Mouse (Mus musculus) testis, adult 2 months (tissue): ENCODE results near the gene Tmem178b. TPM values are rescaled to one million over a fixed set of nuclear protein-coding genes. Genes with fewer than 3 reads are reported as not detected.

Source experiments
- H3K27ac ChIP-seq: fragments of 200-500 bp; 2 replicates; pipeline ENCODE4 v1.5.1; 2012; ENCODE audit warnings: low read depth, low read length; ENCODE audit not compliant: control insufficient read depth, insufficient read depth
- H3K27me3 ChIP-seq: fragments of 200-500 bp; 2 replicates; pipeline ENCODE4 v1.6.1; 2012; ENCODE audit warnings: mild to moderate bottlenecking, low read length, moderate library complexity; ENCODE audit not compliant: control insufficient read depth, insufficient read depth
- H3K36me3 ChIP-seq: fragments of 200-500 bp; 2 replicates; pipeline ENCODE4 v1.6.1; 2012; ENCODE audit warnings: mild to moderate bottlenecking, low read length; ENCODE audit not compliant: control insufficient read depth, insufficient read depth
- H3K4me1 ChIP-seq: fragments of 200-500 bp; 2 replicates; pipeline ENCODE4 v1.6.1; 2012; ENCODE audit warnings: low read length; ENCODE audit not compliant: control insufficient read depth, insufficient read depth
- H3K4me3 ChIP-seq: fragments of 200-500 bp; 2 replicates; pipeline ENCODE4 v1.5.1; 2012; ENCODE audit warnings: low read depth, mild to moderate bottlenecking, low read length, moderate library complexity, mixed read lengths; ENCODE audit not compliant: control insufficient read depth
- CTCF ChIP-seq: fragments of 200-500 bp; IDR thresholded peaks from 2 replicates; pipeline ENCODE4 v1.5.1; 2012; ENCODE audit warnings: low read depth, mild to moderate bottlenecking, inconsistent platforms, low read length, moderate library complexity; ENCODE audit not compliant: control insufficient read depth, insufficient read depth, insufficient replicate concordance
- POLR2A ChIP-seq: fragments of 200-500 bp; IDR thresholded peaks from 2 replicates; pipeline ENCODE4 v1.6.1; 2012; ENCODE audit warnings: low read depth, mild to moderate bottlenecking, inconsistent platforms, low read length, moderate library complexity; ENCODE audit not compliant: control insufficient read depth
- polyA plus RNA-seq: library from polyadenylated mRNA; depleted of rRNA; stranded (reverse); fragments of >200 nt; gene quantifications from 2 replicates; pipeline ENCODE4 v1.2.3, GENCODE M21; 2012

Tmem178b gene
- polyA plus RNA-seq, 1 experiment: 10.8 TPM

DNA sequence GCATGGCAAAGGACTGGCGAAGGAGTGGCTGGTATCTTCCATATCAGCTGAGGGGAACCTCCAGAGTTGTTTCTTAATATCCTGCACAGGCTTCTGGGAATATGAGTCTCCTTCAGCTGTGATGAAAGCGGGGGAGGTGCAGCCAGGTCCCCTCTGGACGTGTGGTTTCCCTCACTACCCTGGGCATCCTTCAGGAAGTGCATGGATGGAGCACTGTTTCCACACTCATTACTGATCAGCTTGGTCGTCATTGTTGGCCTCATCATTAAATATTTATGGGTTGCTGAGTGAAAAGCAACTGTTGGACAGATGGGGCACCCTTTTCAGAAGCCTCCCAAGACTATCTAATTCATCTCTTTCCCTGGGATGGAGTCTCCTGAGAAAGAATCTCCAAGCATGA is 146.3 kb downstream of the Tmem178b start:
- TF ChIP-seq POLR2A: no peak
- TF ChIP-seq CTCF: no peak
- no peak overlapping the region for H3K27ac ChIP-seq

DNA sequence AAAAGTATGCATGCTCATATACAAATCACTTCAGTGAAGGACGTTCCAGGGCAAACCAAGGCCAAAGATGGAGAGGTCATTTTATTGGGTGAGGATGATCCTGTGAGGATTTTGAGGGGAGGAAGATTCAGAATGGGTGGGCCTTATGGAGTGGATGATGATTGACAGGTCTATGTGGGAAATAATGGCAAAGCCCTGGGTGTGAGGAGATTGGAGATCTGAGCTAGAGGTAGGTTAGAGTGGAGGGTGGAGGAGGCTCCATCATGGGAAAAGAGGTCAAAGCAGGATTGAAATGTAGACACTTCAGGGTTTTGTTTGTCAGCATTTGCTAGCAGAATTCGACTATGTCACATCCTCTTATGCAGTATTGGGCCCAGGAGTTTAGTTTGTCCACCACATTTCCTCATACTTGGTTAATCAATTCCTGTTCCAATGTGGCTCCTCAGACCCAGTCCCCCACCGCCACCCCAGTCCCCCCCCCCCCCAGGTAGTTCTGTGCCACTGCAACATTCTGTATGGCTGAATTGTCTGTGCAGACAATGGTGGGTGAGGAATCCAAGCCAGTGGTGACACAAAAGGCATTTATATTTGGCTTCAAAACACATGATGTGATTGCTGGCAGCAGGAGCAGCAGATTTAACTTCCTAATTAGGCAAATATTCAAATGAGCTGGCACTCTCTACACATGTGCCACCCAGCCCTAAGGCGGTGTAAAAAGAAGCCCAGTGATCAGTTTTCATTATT is 150.7 kb downstream of the Tmem178b start:
- H3K4me3 ChIP-seq: no peak overlapping the region
- H3K27me3 ChIP-seq: no peaks in the 10 kb centered on the region
- no peak for TF ChIP-seq POLR2A
- no peaks in the 10 kb centered on the region for H3K4me1 ChIP-seq
- H3K27ac ChIP-seq: no peak overlapping the region
- H3K36me3 ChIP-seq: no peaks in the 10 kb centered on the region

More for the DNA sequence above, 146.3 kb downstream of the Tmem178b start:
- no peak overlapping the region for H3K4me3 ChIP-seq
- no peaks in the 10 kb centered on the region for H3K27me3 ChIP-seq
- H3K4me1 ChIP-seq: peaks cover 2% of the 10 kb centered on the region; the same call in 1 of the 2 replicates
- H3K36me3 ChIP-seq: no peaks in the 10 kb centered on the region

DNA sequence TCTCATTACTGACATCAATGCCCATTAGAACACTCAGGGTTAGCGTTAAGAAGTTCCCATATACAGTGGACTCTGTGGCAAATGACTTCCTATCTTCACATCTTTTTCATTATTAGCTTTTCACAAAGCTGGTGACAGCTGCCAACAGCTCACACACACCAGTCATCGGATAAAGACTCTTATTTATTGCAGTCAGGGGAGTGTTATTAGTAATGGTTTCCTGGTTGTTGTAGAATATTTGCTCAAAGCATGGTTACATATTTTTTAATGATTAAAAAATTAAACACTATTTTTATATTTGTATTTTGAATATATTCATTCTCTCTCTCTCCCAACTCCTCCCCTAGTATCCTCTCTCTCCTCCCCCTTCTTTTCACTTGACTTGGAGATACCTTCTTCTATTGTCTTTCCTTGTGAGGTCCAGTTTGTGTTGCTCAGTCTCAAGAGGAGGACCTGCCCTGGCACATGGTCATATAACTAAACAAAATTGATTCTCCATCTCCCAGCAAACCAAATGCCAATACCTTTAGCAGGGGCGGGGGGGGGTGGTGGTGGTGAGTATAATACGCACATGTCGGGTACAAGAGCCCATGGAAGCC is 151.4 kb downstream of the Tmem178b start:
- no peak overlapping the region for H3K4me3 ChIP-seq
- H3K27ac ChIP-seq: no peak overlapping the region
- H3K36me3 ChIP-seq: no peaks in the 10 kb centered on the region
- TF ChIP-seq POLR2A: no peak
- TF ChIP-seq CTCF: no peak
- no peaks in the 10 kb centered on the region for H3K4me1 ChIP-seq
- no peaks in the 10 kb centered on the region for H3K27me3 ChIP-seq

DNA sequence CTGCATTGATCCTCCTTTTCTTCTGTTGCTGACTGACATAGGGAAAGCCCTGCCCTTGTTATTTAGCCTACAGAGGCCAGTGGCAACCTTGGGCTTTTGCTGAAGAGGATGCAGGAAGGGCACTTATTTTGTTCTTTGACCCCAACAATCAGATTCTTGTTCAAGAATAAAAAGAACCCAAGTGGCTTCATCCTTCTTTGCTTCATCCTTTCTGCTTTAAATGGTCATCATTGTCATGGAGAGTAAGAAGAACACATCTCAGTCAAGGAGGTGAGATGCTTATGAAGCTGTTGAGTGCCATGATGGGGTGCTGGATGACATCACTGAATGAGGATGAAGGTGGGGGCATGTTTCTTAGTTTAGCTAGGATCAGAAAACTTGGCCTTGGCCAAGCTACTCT is 159.8 kb downstream of the Tmem178b start:
- no peak overlapping the region for H3K4me3 ChIP-seq
- H3K36me3 ChIP-seq: no peaks in the 10 kb centered on the region
- no peak overlapping the region for H3K27ac ChIP-seq
- TF ChIP-seq POLR2A (no peak), CTCF (no peak)
- H3K27me3 ChIP-seq: no peaks in the 10 kb centered on the region
- H3K4me1 ChIP-seq: no peaks in the 10 kb centered on the region

DNA sequence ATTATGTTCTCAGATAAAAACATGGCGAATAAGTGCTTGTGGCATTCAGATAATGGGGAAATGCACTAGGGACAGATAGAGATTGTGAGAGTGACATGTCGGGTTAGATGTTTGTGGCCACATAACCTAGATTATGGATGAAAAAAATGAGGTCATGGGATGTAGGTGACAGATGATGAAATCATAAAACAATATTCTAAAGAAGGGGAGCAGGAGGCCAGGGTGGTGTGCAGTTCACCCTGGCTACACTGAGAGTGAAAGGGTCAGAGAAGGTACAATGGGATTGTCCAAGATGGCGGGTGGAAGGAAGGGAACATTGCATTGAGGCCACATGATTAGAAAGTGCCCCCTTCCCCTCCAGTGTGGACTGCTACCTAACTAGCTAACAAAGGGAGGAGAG is 160.9 kb downstream of the Tmem178b start:
- H3K27ac ChIP-seq: no peak overlapping the region
- H3K36me3 ChIP-seq: no peaks in the 10 kb centered on the region
- no peaks in the 10 kb centered on the region for H3K4me1 ChIP-seq
- no peaks in the 10 kb centered on the region for H3K27me3 ChIP-seq
- TF ChIP-seq POLR2A (no peak), CTCF (no peak)
- H3K4me3 ChIP-seq: no peak overlapping the region

DNA sequence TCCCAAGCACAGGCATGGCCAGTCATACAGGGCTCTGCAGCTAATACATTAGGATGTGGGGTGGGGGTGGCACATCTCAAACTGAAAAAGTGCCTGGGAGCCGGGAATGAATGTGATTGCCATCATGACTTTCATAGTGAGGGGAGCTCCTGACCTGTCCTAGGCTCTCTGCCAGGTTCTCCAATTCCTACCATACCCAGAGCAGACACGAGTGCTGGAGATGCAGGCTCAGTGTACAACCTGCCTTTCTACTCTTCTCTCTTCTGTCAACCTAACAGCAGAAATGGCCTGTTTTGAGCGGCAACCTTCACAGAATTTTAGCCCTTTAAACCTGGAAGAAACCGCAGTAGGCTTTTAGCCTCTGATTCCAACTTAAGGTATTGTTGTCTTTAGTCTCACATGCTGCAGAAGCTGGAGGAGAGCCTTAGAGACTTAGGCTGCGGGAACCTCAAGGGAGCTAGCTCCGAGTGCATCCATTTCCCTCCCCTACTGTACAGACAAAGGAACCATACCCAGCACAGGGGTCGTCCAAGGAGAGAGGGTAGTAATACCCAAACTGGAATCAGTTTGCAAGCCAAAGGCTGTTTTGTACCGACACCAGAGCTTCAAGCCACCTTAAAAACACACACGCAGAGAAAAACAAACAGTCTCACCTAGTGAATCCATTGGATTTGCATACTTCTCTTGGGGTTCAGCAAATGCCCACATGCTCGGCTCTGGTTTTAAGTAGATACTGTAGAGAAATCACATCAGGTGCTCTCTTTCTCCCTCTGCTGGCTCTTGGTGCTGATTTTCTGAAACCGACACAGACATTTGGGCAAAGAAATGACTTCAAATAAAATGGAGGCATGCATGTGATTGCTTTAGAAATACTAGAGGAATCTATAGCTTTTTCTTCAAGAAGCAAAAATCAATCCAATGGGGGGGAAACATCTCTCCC is 176.2 kb downstream of the Tmem178b start:
- Histone ChIP-seq H3K27me3 (no peaks in the 10 kb centered on the region), H3K36me3 (no peaks in the 10 kb centered on the region), H3K4me1 (no peaks in the 10 kb centered on the region), H3K27ac (no peak overlapping the region), H3K4me3 (no peak overlapping the region)
- TF ChIP-seq CTCF (no peak), POLR2A (no peak)

DNA sequence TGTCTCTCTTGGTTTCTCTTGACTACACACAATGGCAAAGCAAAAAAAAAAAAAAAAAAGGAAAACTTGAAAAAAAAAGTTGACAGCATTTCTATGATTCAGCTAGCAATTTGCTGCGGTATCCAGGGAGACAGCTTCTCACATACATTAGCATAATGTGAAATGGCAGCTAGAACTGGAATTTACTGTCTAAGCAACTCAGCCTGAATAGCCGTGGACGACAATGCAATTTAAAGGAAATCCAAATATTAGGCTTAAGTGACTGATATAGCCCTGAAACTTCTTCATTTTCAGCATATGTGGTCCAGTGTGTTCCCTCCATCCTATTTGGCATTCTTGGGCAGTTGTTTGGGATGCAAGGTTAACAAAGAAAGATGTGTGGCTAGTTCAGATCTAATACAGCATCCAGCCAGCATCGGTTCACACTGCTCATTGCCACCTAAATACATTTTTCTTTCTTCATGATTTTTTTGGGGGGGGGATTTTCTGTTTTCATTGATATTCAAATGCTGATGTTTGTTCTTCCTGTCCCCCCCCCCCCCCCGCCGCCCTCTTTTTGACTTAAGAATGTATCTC is 176.9 kb downstream of the Tmem178b start:
- TF ChIP-seq POLR2A (no peak), CTCF (no peak)
- no peaks in the 10 kb centered on the region for H3K27me3 ChIP-seq
- no peaks in the 10 kb centered on the region for H3K36me3 ChIP-seq
- H3K4me3 ChIP-seq: no peak overlapping the region
- no peak overlapping the region for H3K27ac ChIP-seq
- H3K4me1 ChIP-seq: no peaks in the 10 kb centered on the region
